Mouse (Mus musculus): ENCODE data around the gene Rnf6. TPM values are rescaled to one million over a fixed set of nuclear protein-coding genes. Genes with fewer than 3 reads are reported as not detected.
A peak's percentile ranks its signal among the peaks of the same experiment; 100 is the strongest.
"Not testable (repeated sequence)": the region's sequence is repeated elsewhere in the genome, so short reads cannot be mapped to it uniquely, and the experiment has no call there.

The Rnf6 gene
- polyA plus RNA-seq, 1 experiment from 2014 or later: 54.6 TPM

GRCm38 (mm10) chr5:146172744-146173143, 48.6 kb downstream of the Rnf6 start:
- not testable (repeated sequence) for H3K36me3 ChIP-seq (ENCODE audit: insufficient read depth, low read length); H3K27ac ChIP-seq; H3K4me2 ChIP-seq (ENCODE audit: low read length); H3K9me3 ChIP-seq (replicated peaks; ENCODE audit: low read length); H3K27me3 ChIP-seq (ENCODE audit: insufficient read depth, low read length); ATAC-seq (replicated peaks; ENCODE audit: low FRiP score, low read depth); H3K4me1 ChIP-seq (replicated peaks; ENCODE audit: insufficient read depth, low read length); H3K9ac ChIP-seq (ENCODE audit: low read depth, low read length); H3K4me3 ChIP-seq (replicated peaks; ENCODE audit: low read depth, low read length)
- DNase-seq (ENCODE audit: low spot score): peak; percentile 9
- TF ChIP-seq CTCF (IDR thresholded peaks at IDR 0.05; ENCODE audit: low read depth): peak; percentile 56
- WGBS: 71% methylated on average over 4 of the region's 4 CpGs

- not testable (repeated sequence) for H3K27me3 ChIP-seq (ENCODE audit: insufficient read depth, low read length); H3K4me1 ChIP-seq (replicated peaks; ENCODE audit: insufficient read depth, low read length); H3K27ac ChIP-seq; H3K9me3 ChIP-seq (replicated peaks; ENCODE audit: low read length); H3K9ac ChIP-seq (ENCODE audit: low read depth, low read length); H3K4me2 ChIP-seq (ENCODE audit: low read length); H3K36me3 ChIP-seq (ENCODE audit: insufficient read depth, low read length); DNase-seq (ENCODE audit: low spot score); H3K4me3 ChIP-seq (replicated peaks; ENCODE audit: low read depth, low read length); ATAC-seq (replicated peaks; ENCODE audit: low FRiP score, low read depth)
- 77% methylated on average over 2 of the region's 2 CpGs for WGBS
Observed at GRCm38 (mm10) chr5:146170621-146171020, 50.7 kb downstream of the Rnf6 start, which contains the start of gene Gm6309. Gm6309 (minus strand) TSS chr5:146170721.

- H3K4me2 ChIP-seq (ENCODE audit: low read length): not testable (repeated sequence)
Observed at GRCm38 (mm10) chr5:146160439-146160838, 60.9 kb downstream of the Rnf6 start, which contains the start of gene Gm5565. Gm5565 (minus strand) TSS chr5:146160539.

More at GRCm38 (mm10) chr5:146160439-146160838, 60.9 kb downstream of the Rnf6 start, which contains the start of gene Gm5565:
- not testable (repeated sequence) for ATAC-seq (replicated peaks; ENCODE audit: low FRiP score, low read depth); H3K27me3 ChIP-seq (ENCODE audit: insufficient read depth, low read length); H3K9ac ChIP-seq (ENCODE audit: low read depth, low read length); H3K4me1 ChIP-seq (replicated peaks; ENCODE audit: insufficient read depth, low read length); H3K4me3 ChIP-seq (replicated peaks; ENCODE audit: low read depth, low read length); H3K36me3 ChIP-seq (ENCODE audit: insufficient read depth, low read length); H3K9me3 ChIP-seq (replicated peaks; ENCODE audit: low read length); H3K27ac ChIP-seq; DNase-seq (ENCODE audit: low spot score)
- 96% methylated on average over 3 of the region's 3 CpGs for WGBS

Other genes with a start within 250 kb of the Rnf6 start
- 0.12 and 0.23 TPM in 2 replicates for gene Cyp3a25, start 211.9 kb downstream of the Rnf6 start, polyA plus RNA-seq (2015; fragmentation: Nextera tagmentation; extraction: Ambion mirVana)
- gene Cyp3a59, start 142.3 kb downstream of the Rnf6 start, polyA plus RNA-seq (2015; fragmentation: Nextera tagmentation; extraction: Ambion mirVana): not detected in 2 replicates
- not detected in 2 replicates for gene Gm5565, start 61.0 kb downstream of the Rnf6 start, polyA plus RNA-seq (2015; fragmentation: Nextera tagmentation; extraction: Ambion mirVana)
- not detected in 2 replicates for gene Gm6309, start 50.8 kb downstream of the Rnf6 start, polyA plus RNA-seq (2015; fragmentation: Nextera tagmentation; extraction: Ambion mirVana)
- gene 1700001J03Rik, start 36.3 kb downstream of the Rnf6 start, polyA plus RNA-seq (2015; fragmentation: Nextera tagmentation; extraction: Ambion mirVana): 0.26 and 0.32 TPM in 2 replicates
- 18.1 and 18.6 TPM in 2 replicates for gene Cdk8, start 9.7 kb upstream of the Rnf6 start, polyA plus RNA-seq (2015; fragmentation: Nextera tagmentation; extraction: Ambion mirVana)
- 1.9 and 2.0 TPM in 2 replicates for gene Wasf3, start 163.4 kb upstream of the Rnf6 start, polyA plus RNA-seq (2015; fragmentation: Nextera tagmentation; extraction: Ambion mirVana)